Mouse (Mus musculus) heart, postnatal 0 days (tissue): ENCODE results near the gene Gm20696. TPM values are rescaled to one million over a fixed set of nuclear protein-coding genes. Genes with fewer than 3 reads are reported as not detected.
A peak's percentile ranks its signal among the peaks of the same experiment; 100 is the strongest.

ENCODE experiments used
- ATAC-seq: fragments of 200-750 bp; cut with Nextera tagmentation; 2 replicates; pipeline ENCODE4 v1.8.0; 2017; ENCODE audit warnings: low read depth, moderate number of reproducible peaks, moderate library complexity; ENCODE audit not compliant: insufficient read depth
- DNase-seq: peaks from one replicate; pipeline ENCODE4 v3.0.0-alpha.2; 2016; ENCODE audit warnings: low spot score
- H3K27ac ChIP-seq: fragments of 300-500 bp; sonication (generic); 2 replicates; pipeline ENCODE4 v1.5.1; 2014; ENCODE audit warnings: low read depth, mild to moderate bottlenecking
- H3K27me3 ChIP-seq: fragments of 300-500 bp; sonication (generic); 2 replicates; pipeline ENCODE4 v1.6.1; 2014; ENCODE audit warnings: low read length, mixed read lengths; ENCODE audit not compliant: control insufficient read depth, insufficient read depth
- H3K36me3 ChIP-seq: fragments of 300-500 bp; sonication (generic); replicated peaks from 2 replicates; pipeline ENCODE4 v1.6.1; 2014; ENCODE audit warnings: low read length, mixed read lengths; ENCODE audit not compliant: control insufficient read depth, insufficient read depth
- H3K4me1 ChIP-seq: fragments of 300-500 bp; sonication (generic); 2 replicates; pipeline ENCODE4 v1.6.1; 2014; ENCODE audit warnings: antibody characterized with exemption; ENCODE audit not compliant: control insufficient read depth, insufficient read depth
- H3K4me2 ChIP-seq: fragments of 300-500 bp; sonication (generic); 2 replicates; pipeline ENCODE4 v1.6.1; 2014; ENCODE audit warnings: low read depth, mild to moderate bottlenecking, low read length, moderate library complexity
- H3K4me3 ChIP-seq: fragments of 300-500 bp; sonication (generic); 2 replicates; pipeline ENCODE4 v1.5.1; 2014; ENCODE audit warnings: low read depth, low read length
- H3K9ac ChIP-seq: fragments of 300-500 bp; sonication (generic); replicated peaks from 2 replicates; pipeline ENCODE4 v1.6.1; 2014; ENCODE audit warnings: low read depth, low read length, mixed read lengths
- H3K9me3 ChIP-seq: fragments of 300-500 bp; sonication (generic); replicated peaks from 2 replicates; pipeline ENCODE4 v1.6.1; 2016; ENCODE audit warnings: low read length; ENCODE audit not compliant: control insufficient read depth
- CTCF ChIP-seq: IDR thresholded peaks from 2 replicates; pipeline ENCODE4 v1.5.1; 2016; ENCODE audit warnings: antibody characterized with exemption, control low read depth, low read depth
- EP300 ChIP-seq: IDR thresholded peaks from 2 replicates; pipeline ENCODE4 v1.6.1; 2016; ENCODE audit warnings: antibody characterized with exemption, low read depth
- WGBS: fragments of 180-500 bp; shearing (Covaris S2); extraction: QIAGEN DNeasy Blood & Tissue Kit; methylation state at CpG from one replicate; pipeline ENCODE4 v1.1.7; 2014; 5-methylcytosine and 5-hydroxymethylcytosine counted together
- polyA plus RNA-seq: library from polyadenylated mRNA; unstranded; fragments of >200 nt; fragmentation: Nextera tagmentation; extraction: Ambion mirVana; gene quantifications from 2 replicates; pipeline ENCODE4 v1.2.1, GENCODE M21; 2015
- total RNA-seq: library from RNA; depleted of rRNA; stranded (reverse); fragments of >200 nt; gene quantifications from 2 replicates; pipeline ENCODE4 v1.2.3, GENCODE M21; 2014; ENCODE audit warnings: low replicate concordance

The Gm20696 gene
- total and polyA plus RNA-seq, 2 experiments from 2014 or later: 0.95 to 2.0 TPM

DNA sequence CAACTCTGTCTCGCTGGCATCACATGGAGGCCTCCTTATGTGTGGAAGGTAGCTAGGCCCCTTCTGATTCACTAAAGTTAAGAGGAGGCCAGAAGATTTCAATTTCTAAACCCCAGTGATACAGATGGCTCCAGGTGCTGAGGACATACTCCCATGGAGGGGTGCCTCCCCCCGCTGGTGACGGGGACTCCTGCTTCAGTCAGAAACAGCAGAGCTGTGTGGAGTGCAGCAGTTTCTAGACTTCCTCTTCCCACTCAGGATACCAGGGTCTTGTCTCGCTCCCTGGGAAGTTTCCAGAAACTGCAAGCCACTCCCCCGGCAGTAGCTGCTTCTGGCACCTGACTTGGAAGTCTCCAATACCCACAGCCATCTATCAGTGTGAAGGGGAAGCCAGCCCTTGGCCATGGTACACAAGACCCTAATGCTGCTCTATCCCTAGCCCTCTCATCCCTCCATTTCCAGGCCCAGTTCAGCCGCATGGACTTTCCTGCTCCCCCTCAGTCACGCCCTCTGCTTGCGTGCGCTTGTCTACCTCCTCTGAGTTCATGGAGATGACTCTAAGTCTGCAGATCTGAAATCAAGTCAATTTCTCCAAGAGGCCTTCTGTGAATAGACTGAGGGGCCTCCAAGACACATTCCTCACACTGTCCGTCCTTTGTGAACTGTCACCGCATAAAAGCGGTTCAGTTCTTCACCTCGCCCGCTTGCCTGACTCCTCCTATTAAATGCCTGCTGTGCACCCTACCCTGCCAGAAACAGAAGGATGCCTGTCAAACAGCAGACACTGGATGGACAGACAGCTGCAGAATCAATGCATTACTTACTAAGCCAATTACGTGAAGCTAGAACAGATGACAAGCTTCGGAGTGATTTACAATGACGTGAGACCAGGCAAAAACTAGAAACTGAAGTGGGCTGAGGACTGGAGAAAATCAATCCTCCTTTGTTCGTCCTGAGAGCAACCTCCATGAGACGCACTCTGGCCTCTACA lies 346.9 kb downstream of the Gm20696 start:
- Histone ChIP-seq H3K4me3 (no peak overlapping the region), H3K27ac (no peak overlapping the region), H3K4me2 (no peak overlapping the region), H3K9ac (no peak overlapping the region), H3K9me3 (no peaks in the 10 kb centered on the region), H3K4me1 (0 out of 2 replicates have a peak, but pooled peaks cover 5% of the 10 kb centered on the region), H3K27me3 (no peaks in the 10 kb centered on the region), H3K36me3 (no peaks in the 10 kb centered on the region)
- no peak for ATAC-seq
- WGBS: 78% methylated on average over 19 of the region's 19 CpGs
- no peak for DNase-seq
- no peak for TF ChIP-seq EP300
- TF ChIP-seq CTCF: 0 out of 2 replicates have a peak, but pooled peaks have one; percentile 10

DNA sequence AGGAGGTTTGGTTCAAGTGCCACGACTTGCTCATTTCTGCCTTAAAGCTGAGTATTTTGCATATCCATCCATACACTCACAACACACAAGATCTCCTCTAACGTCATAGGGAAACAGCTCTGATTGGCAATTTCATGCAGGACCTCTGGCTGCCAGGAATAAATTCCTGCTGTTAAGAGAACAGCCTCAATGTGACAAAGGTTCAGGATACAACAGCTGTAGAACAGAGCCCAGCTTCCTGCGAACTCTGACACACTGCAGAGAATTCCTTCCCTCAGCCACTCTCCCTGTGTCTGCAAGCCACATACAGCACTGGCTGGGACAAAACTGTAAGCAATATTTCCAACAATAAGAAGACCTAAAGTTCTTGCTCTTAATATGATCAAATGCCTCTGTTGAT lies 351.9 kb downstream of the Gm20696 start:
- DNase-seq (peak; percentile 26), ATAC-seq (peak; percentile 72)
- H3K27ac ChIP-seq: no peak overlapping the region
- 44% methylated on average over 3 of the region's 3 CpGs for WGBS
- no peak overlapping the region for H3K9ac ChIP-seq
- H3K4me1 ChIP-seq: 0 out of 2 replicates have a peak, but pooled peaks cover 5% of the 10 kb centered on the region
- H3K36me3 ChIP-seq: no peaks in the 10 kb centered on the region
- TF ChIP-seq EP300 (no peak), CTCF (no peak)
- no peaks in the 10 kb centered on the region for H3K27me3 ChIP-seq
- no peak overlapping the region for H3K4me3 ChIP-seq
- no peaks in the 10 kb centered on the region for H3K9me3 ChIP-seq
- H3K4me2 ChIP-seq: no peak overlapping the region

DNA sequence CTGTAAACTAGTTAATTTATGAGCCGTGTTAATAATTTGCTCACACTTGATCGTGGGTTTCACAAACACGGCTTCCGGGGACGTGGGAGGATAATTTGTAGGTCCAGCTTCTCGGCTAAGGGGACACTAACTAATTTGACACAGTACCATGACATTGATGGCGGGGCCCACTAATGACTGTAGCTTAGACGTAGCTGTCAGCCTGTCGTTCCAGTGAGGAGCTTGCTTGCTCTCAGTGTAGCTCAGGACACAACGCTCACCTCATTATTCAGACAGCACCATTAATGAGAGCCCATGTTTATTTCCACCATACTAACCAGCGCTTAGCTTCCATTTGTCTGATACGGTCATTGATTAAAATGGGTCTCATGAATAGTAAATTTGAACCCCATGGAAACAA lies 356.1 kb downstream of the Gm20696 start:
- Histone ChIP-seq H3K9me3 (no peaks in the 10 kb centered on the region), H3K9ac (no peak overlapping the region), H3K4me2 (no peak overlapping the region), H3K4me3 (no peak overlapping the region), H3K4me1 (no peaks in the 10 kb centered on the region), H3K27ac (no peak overlapping the region), H3K27me3 (no peaks in the 10 kb centered on the region), H3K36me3 (no peaks in the 10 kb centered on the region)
- WGBS: 93% methylated on average over 12 of the region's 12 CpGs
- DNase-seq (no peak), ATAC-seq (no peak)
- TF ChIP-seq CTCF (no peak), EP300 (no peak)

DNA sequence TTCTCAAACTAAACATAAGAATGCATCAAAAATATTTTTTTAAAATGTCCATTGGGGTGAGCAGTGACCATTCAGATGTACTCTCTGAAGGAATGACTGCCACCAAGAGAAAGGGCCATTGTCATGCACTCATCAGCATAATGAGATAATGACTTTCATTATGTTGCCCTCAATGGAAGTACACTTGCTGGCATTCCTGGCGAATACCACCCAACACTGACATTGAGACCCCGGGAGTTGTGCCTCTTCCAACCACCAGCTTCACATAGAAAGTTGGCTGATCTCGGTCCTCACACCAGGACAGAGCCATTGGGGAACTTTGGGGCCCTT lies 356.5 kb downstream of the Gm20696 start:
- no peak overlapping the region for H3K4me2 ChIP-seq
- no peak for ATAC-seq
- no peaks in the 10 kb centered on the region for H3K4me1 ChIP-seq
- no peak overlapping the region for H3K4me3 ChIP-seq
- H3K27me3 ChIP-seq: no peaks in the 10 kb centered on the region
- no peaks in the 10 kb centered on the region for H3K36me3 ChIP-seq
- no peak overlapping the region for H3K27ac ChIP-seq
- no peak overlapping the region for H3K9ac ChIP-seq
- 86% methylated on average over 3 of the region's 3 CpGs for WGBS
- TF ChIP-seq EP300 (no peak), CTCF (no peak)
- no peak for DNase-seq
- no peaks in the 10 kb centered on the region for H3K9me3 ChIP-seq

DNA sequence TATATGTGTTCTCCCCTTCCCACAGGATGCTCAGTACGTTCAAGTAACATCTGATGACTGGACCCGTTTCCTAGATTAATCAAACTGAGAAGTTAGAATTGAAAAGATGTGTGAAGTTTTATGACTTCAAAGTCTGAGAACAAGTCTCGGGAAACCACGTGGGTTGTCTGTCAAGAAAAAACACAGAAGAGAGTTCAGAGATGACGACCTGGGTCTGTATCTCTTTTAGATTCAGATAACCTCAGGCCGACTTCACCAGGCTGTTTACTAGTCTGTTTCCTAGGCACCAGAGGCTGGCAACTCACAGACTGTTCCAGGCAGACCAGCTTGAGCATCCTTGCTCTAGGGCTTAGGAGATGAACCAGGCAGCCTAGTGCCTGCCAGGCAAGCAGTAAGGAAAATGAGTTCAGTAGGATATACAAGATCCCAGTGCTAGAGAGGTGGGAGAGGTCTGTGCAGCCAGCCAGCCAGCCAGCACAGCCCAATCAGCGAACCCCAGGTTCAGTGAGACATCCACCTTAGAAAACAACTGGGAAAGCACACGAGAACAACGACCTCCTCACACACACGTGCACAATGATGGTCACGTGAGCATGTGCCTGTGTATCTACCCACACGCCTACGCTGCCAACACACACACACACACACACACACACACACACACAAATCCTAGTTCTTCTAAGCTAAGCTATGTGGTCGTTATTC lies 357.0 kb downstream of the Gm20696 start:
- Histone ChIP-seq H3K9me3 (no peaks in the 10 kb centered on the region), H3K4me3 (no peak overlapping the region), H3K9ac (no peak overlapping the region), H3K4me2 (no peak overlapping the region), H3K27ac (no peak overlapping the region), H3K4me1 (no peaks in the 10 kb centered on the region), H3K27me3 (no peaks in the 10 kb centered on the region), H3K36me3 (no peaks in the 10 kb centered on the region)
- ATAC-seq (no peak), DNase-seq (no peak)
- TF ChIP-seq EP300: no peak
- no peak for TF ChIP-seq CTCF
- 67% methylated on average over 14 of the region's 14 CpGs for WGBS
